Mouse (Mus musculus) ES-E14 (cell line): ENCODE data around the gene Atp8b4.

Source experiments
- HCFC1 ChIP-seq: IDR thresholded peaks from 2 replicates; pipeline ENCODE4 v1.6.1; 2012; ENCODE audit warnings: low read length, inconsistent platforms, borderline replicate concordance; ENCODE audit not compliant: insufficient read depth
- MAFK ChIP-seq: IDR thresholded peaks from 2 replicates; pipeline ENCODE4 v1.6.1; 2014; ENCODE audit warnings: mild to moderate bottlenecking, low read depth, low read length, inconsistent platforms; ENCODE audit not compliant: insufficient read depth

- no peak for TF ChIP-seq MAFK
- no peak for TF ChIP-seq HCFC1
Measured at GRCm38 (mm10) chr2:126337143-126337542, 163.3 kb downstream of the Atp8b4 start.
